9 mouse cellular contexts compared by ENCODE assay signal in genomic region chr1:137902859-137903258, GRCm38 (mm10).
DNase-seq lines count a peak whose midpoint lies in the region; ATAC-seq and TF ChIP-seq lines count a peak whose summit lies in the region.
"Had no signal": no experiment of that assay in that cellular context is flagged by ENCODE, and none has a peak within 500 bp of the region (broad histone marks: within the 10 kb centered on the region; RNA-seq: fewer than 3 reads in every experiment).

No protein-coding gene starts in this region.

- no peaks in the 10 kb centered on the region for H3K27me3 ChIP-seq in lung, postnatal 0 days (replicated peaks; ENCODE audit: insufficient read depth, low read length)
- H3K27me3 ChIP-seq in hindbrain, postnatal 0 days (ENCODE audit: insufficient read depth, low read length): no peaks in the 10 kb centered on the region
- no peaks in the 10 kb centered on the region for H3K27me3 ChIP-seq in stomach, embryonic 15.5 days (replicated peaks)

- no peak for TF ChIP-seq CTCF in lung, postnatal 0 days (IDR thresholded peaks at IDR 0.05)
- no peak for TF ChIP-seq CTCF in hindbrain, postnatal 0 days (IDR thresholded peaks at IDR 0.05; ENCODE audit: low read depth)

- 27% methylated on average over 6 of the region's 6 CpGs for WGBS in lung, postnatal 0 days
- 22% methylated on average over 6 of the region's 6 CpGs for WGBS in hindbrain, postnatal 0 days
- 47% methylated on average over 6 of the region's 6 CpGs for WGBS in stomach, embryonic 15.5 days

- peak overlapping the region; percentile 30 for H3K4me2 ChIP-seq in lung, postnatal 0 days (replicated peaks; ENCODE audit: low read depth, low read length)
- peak overlapping the region; percentile 65 for H3K4me2 ChIP-seq in hindbrain, postnatal 0 days (ENCODE audit: low read depth, low read length)
- H3K4me2 ChIP-seq in stomach, embryonic 15.5 days: peak overlapping the region; percentile 12

- 0 out of 2 replicates have a peak overlapping the region, but pooled peaks have one; percentile 16 for H3K27ac ChIP-seq in lung, postnatal 0 days (ENCODE audit: low read length)
- H3K27ac ChIP-seq in hindbrain, postnatal 0 days: peak overlapping the region; percentile 54
- H3K27ac ChIP-seq in stomach, embryonic 15.5 days: no peak overlapping the region

- TF ChIP-seq EP300 in lung, postnatal 0 days (IDR thresholded peaks at IDR 0.05): no peak

- no peak overlapping the region for H3K4me3 ChIP-seq in lung, postnatal 0 days (ENCODE audit: low read depth, low read length)
- H3K4me3 ChIP-seq in hindbrain, postnatal 0 days (ENCODE audit: low read length): peak overlapping the region; percentile 75
- no peak overlapping the region for H3K4me3 ChIP-seq in stomach, embryonic 15.5 days (replicated peaks)

- H3K4me1 ChIP-seq in lung, postnatal 0 days (ENCODE audit: insufficient read depth, low read depth, low read length): peaks cover 6% of the 10 kb centered on the region
- H3K4me1 ChIP-seq in hindbrain, postnatal 0 days (ENCODE audit: insufficient read depth, low read length): peaks cover 15% of the 10 kb centered on the region
- no peaks in the 10 kb centered on the region for H3K4me1 ChIP-seq in stomach, embryonic 15.5 days

- H3K9ac ChIP-seq in lung, postnatal 0 days (replicated peaks; ENCODE audit: low read depth): no peak overlapping the region
- peak overlapping the region; percentile 76; the same call in 1 of the 2 replicates for H3K9ac ChIP-seq in hindbrain, postnatal 0 days (replicated peaks; ENCODE audit: low read length)
- no peak overlapping the region for H3K9ac ChIP-seq in stomach, embryonic 15.5 days

- no peaks in the 10 kb centered on the region for H3K36me3 ChIP-seq in lung, postnatal 0 days (ENCODE audit: insufficient read depth, low read length)
- H3K36me3 ChIP-seq in hindbrain, postnatal 0 days (ENCODE audit: insufficient read depth, low read length): no peaks in the 10 kb centered on the region
- no peaks in the 10 kb centered on the region for H3K36me3 ChIP-seq in stomach, embryonic 15.5 days

- peak; percentile 17 to 46 for DNase-seq in frontal cortex, postnatal 36 days (ENCODE audit: low spot score in 2 of 2)
- no peak for DNase-seq in frontal cortex, adult 2 months (ENCODE audit: extremely low spot score in 1 of 2, low spot score in 1 of 2)
- DNase-seq in lung, postnatal 0 days (ENCODE audit: low spot score): no peak
- no peak for DNase-seq in lung, adult 18-20 months
- no peak for DNase-seq in hindbrain, postnatal 0 days (ENCODE audit: low spot score)
- no peak for DNase-seq in Muller cell, postnatal 12 days (ENCODE audit: inconsistent ontology term)
- DNase-seq in right cerebral cortex, postnatal 14 days: no peak
- DNase-seq: lung, postnatal 14 days had no signal

- no peaks in the 10 kb centered on the region for H3K9me3 ChIP-seq in lung, postnatal 0 days (ENCODE audit: low read length)
- H3K9me3 ChIP-seq in hindbrain, postnatal 0 days (ENCODE audit: low read length): no peaks in the 10 kb centered on the region
- no peaks in the 10 kb centered on the region for H3K9me3 ChIP-seq in stomach, embryonic 15.5 days

- no peak for ATAC-seq in lung, postnatal 0 days
- no peak for ATAC-seq in hindbrain, postnatal 0 days
- no peak for ATAC-seq in stomach, embryonic 15.5 days (ENCODE audit: insufficient read depth, low FRiP score, low read depth)

Comparison
In these comparisons a context has a peak if more than half of its experiments do, and no peak if none do; other contexts are left out.
1. DNase-seq: peak in frontal cortex, postnatal 36 days (2 of 2); none in frontal cortex, adult 2 months (0 of 2), lung, postnatal 0 days (single experiment), lung, adult 18-20 months (0 of 2), hindbrain, postnatal 0 days (single experiment), Muller cell, postnatal 12 days (single experiment) and right cerebral cortex, postnatal 14 days (single experiment).
2. H3K4me2 ChIP-seq: peak in every context shown above with its lines; median percentile 65 in hindbrain, postnatal 0 days; 30 in lung, postnatal 0 days; 12 in stomach, embryonic 15.5 days.